Mouse (Mus musculus) liver, postnatal 0 days (tissue): ENCODE data around the gene Dexi. TPM values are rescaled to one million over a fixed set of nuclear protein-coding genes. Genes with fewer than 3 reads are reported as not detected.

ENCODE experiments used
- ATAC-seq: fragments of 200-750 bp; cut with Nextera tagmentation; 2 replicates; pipeline ENCODE4 v1.8.0; 2017; ENCODE audit warnings: mild to moderate bottlenecking, moderate library complexity
- DNase-seq: peaks from one replicate; pipeline ENCODE4 v3.0.0-alpha.2; 2016
- H3K27ac ChIP-seq: fragments of 300-500 bp; sonication (generic); 2 replicates; pipeline ENCODE4 v1.5.1; 2014; ENCODE audit warnings: antibody characterized with exemption, moderate library complexity, mild to moderate bottlenecking, low read depth
- H3K27me3 ChIP-seq: fragments of 300-500 bp; sonication (generic); 2 replicates; pipeline ENCODE4 v1.6.1; 2014; ENCODE audit warnings: low read length, control low read depth, mixed read lengths; ENCODE audit not compliant: insufficient read depth
- H3K36me3 ChIP-seq: fragments of 300-500 bp; sonication (generic); replicated peaks from 2 replicates; pipeline ENCODE4 v1.6.1; 2014; ENCODE audit warnings: mild to moderate bottlenecking, control low read depth, low read length, moderate library complexity, mixed read lengths; ENCODE audit not compliant: insufficient read depth
- H3K4me1 ChIP-seq: fragments of 300-500 bp; sonication (generic); 2 replicates; pipeline ENCODE4 v1.6.1; 2014; ENCODE audit warnings: antibody characterized with exemption, mild to moderate bottlenecking, control low read depth; ENCODE audit not compliant: insufficient read depth
- H3K4me2 ChIP-seq: fragments of 300-500 bp; sonication (generic); 2 replicates; pipeline ENCODE4 v1.6.1; 2014; ENCODE audit warnings: low read depth, mild to moderate bottlenecking, low read length, moderate library complexity, mixed read lengths
- H3K4me3 ChIP-seq: fragments of 300-500 bp; sonication (generic); 2 replicates; pipeline ENCODE4 v1.5.1; 2014; ENCODE audit warnings: low read depth, low read length
- H3K9ac ChIP-seq: fragments of 300-500 bp; sonication (generic); replicated peaks from 2 replicates; pipeline ENCODE4 v1.6.1; 2014; ENCODE audit warnings: mild to moderate bottlenecking, moderate library complexity
- H3K9me3 ChIP-seq: fragments of 300-500 bp; sonication (generic); 2 replicates; pipeline ENCODE4 v1.6.1; 2016; ENCODE audit warnings: mild to moderate bottlenecking, control low read depth, low read length, mixed read lengths
- CTCF ChIP-seq: sonication (generic); IDR thresholded peaks from 2 replicates; pipeline ENCODE4 v1.5.1; 2016; ENCODE audit warnings: antibody characterized with exemption, low read depth
- EP300 ChIP-seq: IDR thresholded peaks from 2 replicates; pipeline ENCODE4 v1.6.1; 2016; ENCODE audit warnings: antibody characterized with exemption, low read depth, mild to moderate bottlenecking
- WGBS: fragments of 180-500 bp; shearing (Covaris S2); extraction: QIAGEN DNeasy Blood & Tissue Kit; methylation state at CpG from one replicate; pipeline ENCODE4 v1.1.7; 2014; ENCODE audit not compliant: insufficient replicate concordance; 5-methylcytosine and 5-hydroxymethylcytosine counted together
- polyA plus RNA-seq: library from polyadenylated mRNA; unstranded; fragments of >200 nt; fragmentation: Nextera tagmentation; extraction: Ambion mirVana; gene quantifications from 2 replicates; pipeline ENCODE4 v1.2.1, GENCODE M21; 2015

Dexi gene
- polyA plus RNA-seq, 1 experiment from 2014 or later = 2.8 TPM

GRCm38 (mm10) chr16:10479857-10480256, 63.0 kb downstream of the Dexi start, which contains the start of gene Ciita:
TSS of gene Ciita (plus strand) at chr16:10480059.
- ATAC-seq = no peak
- 66% methylated on average over 5 of the region's 5 CpGs for WGBS
- H3K9ac ChIP-seq = no peak within 1 kb of the TSS

DNA sequence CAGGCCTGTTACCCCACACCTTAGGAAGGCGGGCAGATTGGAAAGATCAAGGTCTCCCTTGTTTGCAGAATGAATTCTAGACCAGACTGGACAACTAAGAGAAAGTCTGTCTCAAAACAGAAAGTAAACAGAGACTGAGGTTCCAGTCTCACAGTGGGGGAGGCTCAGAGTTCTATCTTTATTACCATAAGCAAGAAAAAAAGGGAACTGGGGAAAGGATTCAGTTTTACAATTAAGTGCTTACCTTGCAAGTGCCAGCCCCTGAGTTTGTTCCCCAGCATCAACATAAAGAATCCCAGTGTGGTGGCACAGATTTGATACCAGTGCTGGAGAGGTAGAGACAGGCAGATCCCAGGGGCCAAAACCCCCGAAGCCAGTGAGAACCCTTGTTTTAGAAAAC, 66.9 kb downstream of the Dexi start:
- Histone ChIP-seq H3K27ac (0 out of 2 replicates have a peak overlapping the region, but pooled peaks have one; percentile 22), H3K4me3 (no peak overlapping the region), H3K4me2 (no peak overlapping the region), H3K36me3 (no peaks in the 10 kb centered on the region), H3K9ac (no peak overlapping the region), H3K4me1 (peaks cover 3% of the 10 kb centered on the region), H3K9me3 (no peaks in the 10 kb centered on the region), H3K27me3 (no peaks in the 10 kb centered on the region)
- 50% methylated on average over 2 of the region's 2 CpGs for WGBS
- TF ChIP-seq EP300 = no peak
- TF ChIP-seq CTCF = no peak
- DNase-seq = no peak
- ATAC-seq = 0 out of 2 replicates have a peak, but pooled peaks have one; percentile 10

More at GRCm38 (mm10) chr16:10479857-10480256, 63.0 kb downstream of the Dexi start, which contains the start of gene Ciita:
- TF ChIP-seq CTCF (no peak), EP300 (no peak)
- Histone ChIP-seq H3K27me3 (no peaks in the 10 kb centered on the region), H3K9me3 (no peaks in the 10 kb centered on the region), H3K4me1 (peaks cover 3% of the 10 kb centered on the region), H3K4me2 (no peak within 1 kb of the TSS), H3K4me3 (no peak within 1 kb of the TSS), H3K27ac (no peak within 1 kb of the TSS), H3K36me3 (no peaks in the 10 kb centered on the region)
- no peak for DNase-seq

GRCm38 (mm10) chr16:10474956-10475355, 67.9 kb downstream of the Dexi start:
- Histone ChIP-seq H3K4me1 (peaks cover 3% of the 10 kb centered on the region), H3K9me3 (no peaks in the 10 kb centered on the region), H3K27me3 (no peaks in the 10 kb centered on the region), H3K4me3 (no peak overlapping the region), H3K27ac (no peak overlapping the region), H3K36me3 (no peaks in the 10 kb centered on the region), H3K9ac (no peak overlapping the region), H3K4me2 (no peak overlapping the region)
- DNase-seq (no peak), ATAC-seq (no peak)
- TF ChIP-seq EP300 (no peak), CTCF (no peak)
- 57% methylated on average over 3 of the region's 3 CpGs for WGBS

DNA sequence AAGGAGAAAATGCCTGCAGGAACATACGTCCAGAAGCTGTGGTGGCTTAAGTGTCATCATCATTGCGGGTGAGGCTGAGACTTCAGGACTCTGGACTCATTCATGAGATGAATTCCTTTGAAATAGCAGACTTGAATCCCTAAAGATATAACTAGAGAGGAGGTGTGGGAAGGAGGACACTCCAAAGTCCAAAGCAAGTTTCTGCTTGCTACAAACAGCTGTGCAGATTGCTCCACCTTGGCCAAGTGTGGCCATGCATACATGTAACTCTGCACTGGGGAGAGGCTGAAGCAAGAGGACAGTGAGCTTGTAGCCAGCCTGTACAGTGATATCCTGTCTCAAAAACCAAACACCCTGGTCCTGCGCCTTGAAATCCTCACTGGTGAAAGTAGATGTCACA, 70.9 kb downstream of the Dexi start:
- no peak overlapping the region for H3K4me2 ChIP-seq
- H3K9me3 ChIP-seq = no peaks in the 10 kb centered on the region
- peaks cover 3% of the 10 kb centered on the region for H3K4me1 ChIP-seq
- no peak overlapping the region for H3K27ac ChIP-seq
- 79% methylated on average over 3 of the region's 3 CpGs for WGBS
- no peaks in the 10 kb centered on the region for H3K27me3 ChIP-seq
- no peak for TF ChIP-seq CTCF
- TF ChIP-seq EP300 = no peak
- ATAC-seq = no peak
- no peaks in the 10 kb centered on the region for H3K36me3 ChIP-seq
- H3K4me3 ChIP-seq = no peak overlapping the region
- DNase-seq = no peak
- no peak overlapping the region for H3K9ac ChIP-seq

GRCm38 (mm10) chr16:10468201-10468600, 74.7 kb downstream of the Dexi start:
- no peaks in the 10 kb centered on the region for H3K9me3 ChIP-seq
- H3K4me1 ChIP-seq = no peaks in the 10 kb centered on the region
- TF ChIP-seq EP300 (no peak), CTCF (no peak)
- H3K27ac ChIP-seq = no peak overlapping the region
- H3K9ac ChIP-seq = no peak overlapping the region
- no peaks in the 10 kb centered on the region for H3K27me3 ChIP-seq
- no peak for DNase-seq
- no peaks in the 10 kb centered on the region for H3K36me3 ChIP-seq
- H3K4me2 ChIP-seq = no peak overlapping the region
- ATAC-seq = no peak
- WGBS = 65% methylated on average over 1 of the region's 1 CpGs
- no peak overlapping the region for H3K4me3 ChIP-seq

DNA sequence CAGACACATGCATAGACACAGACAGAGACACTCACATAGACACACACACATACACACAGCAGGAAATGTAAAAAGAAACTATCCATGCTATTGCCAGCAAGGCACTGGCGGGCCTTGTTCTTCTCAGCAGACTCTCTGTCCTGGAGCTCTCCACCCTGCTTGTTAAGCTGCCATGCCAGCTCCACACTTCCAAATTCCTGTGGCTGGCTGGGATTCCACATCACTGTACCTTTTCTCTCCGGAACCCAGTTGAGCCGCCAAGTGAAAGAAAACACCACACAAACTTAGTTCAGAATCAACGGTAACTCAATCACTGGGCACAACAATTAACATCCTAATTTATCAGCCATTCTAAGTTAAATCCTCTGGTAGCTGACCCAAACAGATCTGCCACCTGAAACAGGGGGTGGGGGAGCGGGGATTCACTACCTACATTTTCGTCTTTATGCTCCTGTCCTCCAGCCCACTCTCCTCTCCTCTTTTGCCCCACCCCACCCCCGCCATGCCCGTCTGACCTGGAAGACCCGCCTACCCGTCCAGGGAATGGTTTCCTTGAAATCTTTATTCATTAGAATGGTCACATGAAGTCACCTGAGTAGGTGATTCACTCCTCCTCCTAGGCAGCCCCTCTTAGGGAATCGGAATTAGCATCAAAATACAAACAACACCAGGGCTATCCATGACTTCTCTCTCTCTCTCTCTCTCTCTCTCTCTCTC, 75.3 kb downstream of the Dexi start:
- no peak for DNase-seq
- Histone ChIP-seq H3K4me3 (no peak overlapping the region), H3K36me3 (no peaks in the 10 kb centered on the region), H3K9me3 (no peaks in the 10 kb centered on the region), H3K27me3 (no peaks in the 10 kb centered on the region), H3K9ac (no peak overlapping the region), H3K27ac (no peak overlapping the region), H3K4me1 (no peaks in the 10 kb centered on the region), H3K4me2 (no peak overlapping the region)
- WGBS = 48% methylated on average over 11 of the region's 11 CpGs
- no peak for ATAC-seq
- TF ChIP-seq EP300 (no peak), CTCF (no peak)
